Mouse (Mus musculus) olfactory bulb, adult 2 months (tissue): Measurements from ENCODE around the gene Camk2g.

Experiments
- CTCF ChIP-seq: fragments of 200-500 bp; IDR thresholded peaks from 2 replicates; pipeline ENCODE4 v1.5.1; 2012; ENCODE audit warnings: low read depth, mild to moderate bottlenecking, low read length, moderate library complexity; ENCODE audit not compliant: insufficient read depth
- POLR2A ChIP-seq: fragments of 200-500 bp; IDR thresholded peaks from 2 replicates; pipeline ENCODE4 v1.6.1; 2012; ENCODE audit warnings: mild to moderate bottlenecking, low read depth, low read length, moderate library complexity; ENCODE audit not compliant: insufficient read depth

GRCm38 (mm10) chr14:20735892-20736390 lies 57.9 kb downstream of the Camk2g start:
- TF ChIP-seq POLR2A (no peak), CTCF (no peak)
